Mouse (Mus musculus): ENCODE data around the gene Pou2f1.

DNA sequence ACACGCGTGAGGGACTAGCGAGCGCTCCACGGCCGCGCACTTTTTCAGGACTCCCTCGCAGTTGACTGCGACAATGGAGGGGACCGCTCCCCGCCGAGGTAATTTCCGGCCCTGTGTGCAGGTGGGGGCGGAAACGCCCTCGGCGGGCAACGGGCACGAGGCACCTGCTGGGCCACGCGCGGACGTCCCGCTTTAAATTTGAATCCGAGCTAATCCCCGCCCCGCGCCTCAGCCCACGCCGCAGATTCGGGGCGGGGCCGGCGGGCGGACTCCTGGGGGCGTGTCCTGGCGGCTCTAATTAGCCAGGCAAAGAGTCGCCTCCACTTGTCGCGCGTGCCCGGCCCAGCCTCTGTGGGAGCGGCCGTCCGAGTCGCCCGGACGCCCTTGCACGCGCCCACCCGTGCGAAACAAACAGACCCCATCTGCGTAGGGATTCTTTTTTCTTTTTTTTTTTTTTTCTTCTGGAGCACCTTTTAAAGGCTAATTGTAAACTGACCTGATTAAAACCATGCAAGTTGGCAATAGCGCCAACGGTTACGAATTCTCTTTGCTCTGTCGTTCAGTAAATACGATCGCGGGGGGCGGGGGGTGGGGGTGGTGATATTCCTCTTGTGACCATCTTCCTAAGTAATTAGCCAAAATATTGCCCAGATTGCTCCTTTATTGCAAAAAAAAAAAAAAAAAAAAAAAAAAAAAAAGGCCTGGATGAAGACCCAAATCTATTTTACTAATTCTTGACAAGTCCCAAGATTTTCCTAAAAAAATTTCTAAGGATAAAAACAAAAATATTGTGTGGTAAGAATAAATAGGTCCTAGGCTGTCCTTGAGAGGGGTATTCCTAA lies 924 bp upstream of the Pou2f1 start:
- TF ChIP-seq POLR2A (IDR thresholded peaks at IDR 0.05; ENCODE audit: borderline replicate concordance, extremely low read depth, insufficient read depth, insufficient read length, poor library complexity, severe bottlenecking) (peak; percentile 33; the same call in 1 of the 2 replicates), CTCF (IDR thresholded peaks at IDR 0.05; ENCODE audit: borderline replicate concordance, extremely low read depth, insufficient read depth, insufficient read length) (no peak)
